Mouse (Mus musculus) ES-E14 (cell line): ENCODE measurements at regions not wholly inside any gene's neighbourhood (a gene's known extent, or its start where the extent isn't known, plus 50 kb on each side); places are given as distances from the start of the nearest gene placed in this dataset.

Experiments
- DNase-seq: peaks from one replicate; pipeline ENCODE4 v3.0.0-alpha.2; 2013; ENCODE audit warnings: low read depth, low spot score
- H3K27ac ChIP-seq: 2 replicates; pipeline ENCODE4 v1.5.1; 2012; ENCODE audit warnings: low read depth, mild to moderate bottlenecking, low read length, moderate library complexity, mixed read lengths; ENCODE audit not compliant: poor library complexity, insufficient read depth, severe bottlenecking
- H3K36me3 ChIP-seq: 2 replicates; pipeline ENCODE4 v1.6.1; 2012; ENCODE audit warnings: mild to moderate bottlenecking, low read length, moderate library complexity, mixed read lengths; ENCODE audit not compliant: control insufficient read depth, poor library complexity, insufficient read depth, severe bottlenecking
- H3K4me1 ChIP-seq, 2 experiments: fragments of 150-350 bp in 1 of 2; sonication (generic) in 1 of 2; 2 replicates each; pipeline ENCODE4 v1.6.1; 2012; ENCODE audit warnings: low read length in 2 of 2, mild to moderate bottlenecking in 1 of 2, mixed read lengths in 1 of 2; ENCODE audit not compliant: control insufficient read depth in 2 of 2, insufficient read depth in 2 of 2, poor library complexity in 1 of 2
- H3K4me3 ChIP-seq, 2 experiments: fragments of 150-350 bp in 1 of 2; sonication (generic) in 1 of 2; 2 replicates each; pipeline ENCODE4 v1.5.1; 2012; ENCODE audit warnings: low read length in 2 of 2, low read depth in 1 of 2, mild to moderate bottlenecking in 1 of 2, mixed read lengths in 1 of 2; ENCODE audit not compliant: insufficient read depth in 1 of 2, poor library complexity in 1 of 2, severe bottlenecking in 1 of 2
- H3K9ac ChIP-seq: 2 replicates; pipeline ENCODE4 v1.6.1; 2012; ENCODE audit warnings: low read depth, mild to moderate bottlenecking, low read length, mixed read lengths; ENCODE audit not compliant: poor library complexity, insufficient read depth, severe bottlenecking
- H3K9me3 ChIP-seq: fragments of 150-350 bp; sonication (generic); 2 replicates; pipeline ENCODE4 v1.6.1; 2012; ENCODE audit warnings: low read depth, mild to moderate bottlenecking, low read length; ENCODE audit not compliant: control insufficient read depth, insufficient read depth
- CHD2 ChIP-seq: IDR thresholded peaks from 2 replicates; pipeline ENCODE4 v1.6.1; 2014; ENCODE audit warnings: mild to moderate bottlenecking, low read depth, low read length, inconsistent platforms
- HCFC1 ChIP-seq: IDR thresholded peaks from 2 replicates; pipeline ENCODE4 v1.6.1; 2012; ENCODE audit warnings: low read length, inconsistent platforms, borderline replicate concordance; ENCODE audit not compliant: insufficient read depth
- MAFK ChIP-seq: IDR thresholded peaks from 2 replicates; pipeline ENCODE4 v1.6.1; 2014; ENCODE audit warnings: mild to moderate bottlenecking, low read depth, low read length, inconsistent platforms; ENCODE audit not compliant: insufficient read depth
- ZC3H11A ChIP-seq: IDR thresholded peaks from 2 replicates; pipeline ENCODE4 v1.6.1; 2012; ENCODE audit warnings: low read depth, mild to moderate bottlenecking, inconsistent platforms, low read length, borderline replicate concordance
- ZNF384 ChIP-seq: IDR thresholded peaks from 2 replicates; pipeline ENCODE4 v1.6.1; 2012; ENCODE audit warnings: low read depth, low read length, inconsistent platforms
- in situ Hi-C, 2 experiments: fragments of 600-800 bp; cut with MboI; formaldehyde crosslinking; loops; one replicate each; pipeline ENCODE4 v1.15.1; 2025; ENCODE audit warnings: low sequenced_read_pairs in 2 of 2, inconsistent platforms in 1 of 2; ENCODE audit not compliant: unreplicated experiment in 2 of 2

- no peaks in the 10 kb centered on the region for H3K9me3 ChIP-seq
- no peaks in the 10 kb centered on the region for H3K36me3 ChIP-seq
- no peak overlapping the region for H3K27ac ChIP-seq
- no peak for DNase-seq
- TF ChIP-seq ZC3H11A (no peak), MAFK (no peak), HCFC1 (no peak), ZNF384 (0 out of 2 replicates have a peak, but pooled peaks have one; percentile 46), CHD2 (no peak)
- in situ Hi-C loops: no loop called here
- H3K4me3 ChIP-seq: no peak overlapping the region
- H3K4me1 ChIP-seq: peaks cover 0 to 2% of the 10 kb centered on the region in 2 experiments; a peak in 2 of 4 replicates
- H3K9ac ChIP-seq: no peak overlapping the region
Measured at GRCm38 (mm10) chr17:64920236-64920635, 84.4 kb upstream of the 4930583I09Rik start.

GRCm38 (mm10) chr17:64917830-64918229 is 82.0 kb upstream of the 4930583I09Rik start:
- Histone ChIP-seq H3K4me1 (peaks cover 2 to 4% of the 10 kb centered on the region in 2 experiments; a peak in 3 of 4 replicates), H3K27ac (no peak overlapping the region), H3K4me3 (no peak overlapping the region), H3K36me3 (no peaks in the 10 kb centered on the region), H3K9ac (no peak overlapping the region), H3K9me3 (no peaks in the 10 kb centered on the region)
- TF ChIP-seq ZC3H11A (no peak), ZNF384 (no peak), CHD2 (no peak), MAFK (no peak), HCFC1 (no peak)
- no peak for DNase-seq
- in situ Hi-C loops: no loop called here

DNA sequence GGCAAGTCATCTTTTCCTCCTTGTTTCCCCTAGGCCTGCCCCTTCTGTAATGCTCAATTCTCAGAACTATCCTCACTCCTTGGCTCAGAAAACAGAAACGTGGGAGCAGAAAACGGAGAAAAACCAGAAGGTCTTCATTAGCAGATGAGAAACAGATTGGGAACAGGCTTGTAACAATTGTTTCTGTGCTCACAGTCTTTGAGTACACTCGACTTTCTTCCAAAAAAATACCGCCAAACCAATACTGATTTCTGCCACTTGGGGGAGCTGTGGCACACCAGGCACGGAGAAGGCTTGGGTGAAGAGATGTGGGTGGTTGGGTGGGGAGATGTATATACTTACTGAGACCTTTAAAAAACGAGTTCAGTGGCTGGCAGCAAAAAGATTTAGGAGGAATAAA is 80.8 kb upstream of the 4930583I09Rik start:
- H3K4me3 ChIP-seq: no peak overlapping the region
- no peak overlapping the region for H3K9ac ChIP-seq
- no peak overlapping the region for H3K27ac ChIP-seq
- 0 out of 2 replicates have a peak, but pooled peaks have one; percentile 41 for TF ChIP-seq ZNF384
- peak; percentile 11; the same call in 1 of the 2 replicates for TF ChIP-seq ZC3H11A
- TF ChIP-seq HCFC1: no peak
- peak; percentile 82 for DNase-seq
- no peaks in the 10 kb centered on the region for H3K36me3 ChIP-seq
- peaks cover 2 to 4% of the 10 kb centered on the region in 2 experiments; a peak in 3 of 4 replicates for H3K4me1 ChIP-seq
- in situ Hi-C loops: no loop called here
- no peaks in the 10 kb centered on the region for H3K9me3 ChIP-seq

- no peaks in the 10 kb centered on the region for H3K9me3 ChIP-seq
- H3K27ac ChIP-seq: no peak overlapping the region
- H3K9ac ChIP-seq: no peak overlapping the region
- peaks cover 2 to 5% of the 10 kb centered on the region in 2 experiments; a peak in 3 of 4 replicates for H3K4me1 ChIP-seq
- no peak for TF ChIP-seq ZC3H11A
- TF ChIP-seq MAFK: no peak
- TF ChIP-seq HCFC1: no peak
- in situ Hi-C loops: no loop called here
- H3K36me3 ChIP-seq: no peaks in the 10 kb centered on the region
- H3K4me3 ChIP-seq: no peak overlapping the region
- no peak for DNase-seq
Measured at GRCm38 (mm10) chr17:64915708-64916107, 79.8 kb upstream of the 4930583I09Rik start.

DNA sequence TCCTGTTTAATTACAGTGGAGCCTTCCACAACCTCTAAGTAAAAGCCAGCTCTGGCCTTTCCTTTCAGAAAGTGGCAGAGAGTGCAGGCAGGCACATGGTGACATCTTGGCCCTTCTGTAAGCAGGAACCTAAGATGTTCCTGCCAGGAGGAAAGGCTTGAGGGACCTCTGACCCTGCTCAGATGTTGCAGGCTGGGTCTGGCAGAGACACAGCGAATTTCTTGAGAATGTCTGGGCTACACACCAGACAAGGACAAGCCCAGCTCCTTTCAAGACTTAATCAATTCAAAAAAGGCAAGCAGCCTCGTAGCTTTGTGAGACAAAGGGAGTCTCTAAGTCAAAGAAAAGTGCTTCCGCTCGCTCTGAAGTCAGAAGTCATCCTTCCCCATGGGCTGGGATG is 79.2 kb upstream of the 4930583I09Rik start:
- DNase-seq: no peak
- H3K27ac ChIP-seq: no peak overlapping the region
- in situ Hi-C loops: no loop called here
- no peak overlapping the region for H3K4me3 ChIP-seq
- no peak overlapping the region for H3K9ac ChIP-seq
- TF ChIP-seq HCFC1 (no peak), CHD2 (no peak), MAFK (no peak), ZNF384 (no peak), ZC3H11A (no peak)
- H3K4me1 ChIP-seq: peaks cover 2 to 5% of the 10 kb centered on the region in 2 experiments; a peak in 3 of 4 replicates
- no peaks in the 10 kb centered on the region for H3K36me3 ChIP-seq
- no peaks in the 10 kb centered on the region for H3K9me3 ChIP-seq
